Mouse (Mus musculus) monocyte, adult 5-6 weeks (primary cell): ENCODE measurements around the gene Pgm2l1. TPM values are rescaled to one million over a fixed set of nuclear protein-coding genes. Genes with fewer than 3 reads are reported as not detected.
A peak's percentile ranks its signal among the peaks of the same experiment; 100 is the strongest.
"Not testable (repeated sequence)": the region's sequence is repeated elsewhere in the genome, so short reads cannot be mapped to it uniquely, and the experiment has no call there.

Experiments used
- ATAC-seq: fragments of 153-309, 156-312 bp; replicated peaks from 2 replicates; pipeline ENCODE4 v1.8.0; 2017; ENCODE audit warnings: mild to moderate bottlenecking; ENCODE audit not compliant: low TSS enrichment, insufficient number of reproducible peaks, severe bottlenecking, poor library complexity, low FRiP score
- total RNA-seq: library from RNA; stranded (forward); fragments of 200-1000, 200-491, 200-594 nt; gene quantifications from 3 replicates; pipeline ENCODE4 v1.2.3, GENCODE M21; 2017

Gene Pgm2l1
- total RNA-seq, 1 experiment from 2014 or later: 6.1 TPM

GRCm38 (mm10) chr7:100216601-100217565, 10.3 kb upstream of the Pgm2l1 start:
- ATAC-seq: no peak

GRCm38 (mm10) chr7:100227896-100228525, 817 bp downstream of the Pgm2l1 start:
- peak; percentile 37; the same call in 1 of the 2 replicates for ATAC-seq

- no peak for ATAC-seq
Measured at GRCm38 (mm10) chr7:100228957-100229356, 1.8 kb downstream of the Pgm2l1 start.

GRCm38 (mm10) chr7:100230646-100231045, 3.5 kb downstream of the Pgm2l1 start:
- no peak for ATAC-seq

GRCm38 (mm10) chr7:100231661-100232060, 4.5 kb downstream of the Pgm2l1 start:
- ATAC-seq: no peak

- no peak for ATAC-seq
Measured at GRCm38 (mm10) chr7:100233681-100234080, 6.5 kb downstream of the Pgm2l1 start.

- ATAC-seq: peak; percentile 71
Measured at GRCm38 (mm10) chr7:100234264-100234885, 7.2 kb downstream of the Pgm2l1 start.

- no peak for ATAC-seq
Measured at GRCm38 (mm10) chr7:100238271-100238670, 11.1 kb downstream of the Pgm2l1 start.

GRCm38 (mm10) chr7:100240601-100241000, 13.4 kb downstream of the Pgm2l1 start:
- no peak for ATAC-seq

- no peak for ATAC-seq
Measured at GRCm38 (mm10) chr7:100243007-100243406, 15.8 kb downstream of the Pgm2l1 start.

GRCm38 (mm10) chr7:100244225-100244624, 17.0 kb downstream of the Pgm2l1 start:
- ATAC-seq: no peak

- ATAC-seq: no peak
Measured at GRCm38 (mm10) chr7:100245176-100245575, 18.0 kb downstream of the Pgm2l1 start.

- no peak for ATAC-seq
Measured at GRCm38 (mm10) chr7:100250667-100251066, 23.5 kb downstream of the Pgm2l1 start.

- ATAC-seq: no peak
Measured at GRCm38 (mm10) chr7:100262350-100262749, 35.2 kb downstream of the Pgm2l1 start.

- not testable (repeated sequence) for ATAC-seq
Measured at GRCm38 (mm10) chr7:100264934-100265333, 37.7 kb downstream of the Pgm2l1 start.

- ATAC-seq: no peak
Measured at GRCm38 (mm10) chr7:100272369-100272768, 45.2 kb downstream of the Pgm2l1 start.

GRCm38 (mm10) chr7:100274507-100274906, 47.3 kb downstream of the Pgm2l1 start:
- no peak for ATAC-seq

GRCm38 (mm10) chr7:100276397-100276796, 49.2 kb downstream of the Pgm2l1 start:
- no peak for ATAC-seq

- ATAC-seq: peak; percentile 59; the same call in 1 of the 2 replicates
Measured at GRCm38 (mm10) chr7:100279803-100280202, 52.6 kb downstream of the Pgm2l1 start.
